Mouse (Mus musculus) retina, postnatal 1 day (tissue): ENCODE measurements around the gene Samd4b.
"Not testable (repeated sequence)": the region's sequence is repeated elsewhere in the genome, so short reads cannot be mapped to it uniquely, and the experiment has no call there.

Experiments
- DNase-seq: peaks from one replicate; pipeline ENCODE4 v3.0.0-alpha.2; 2012

Samd4b gene

DNA sequence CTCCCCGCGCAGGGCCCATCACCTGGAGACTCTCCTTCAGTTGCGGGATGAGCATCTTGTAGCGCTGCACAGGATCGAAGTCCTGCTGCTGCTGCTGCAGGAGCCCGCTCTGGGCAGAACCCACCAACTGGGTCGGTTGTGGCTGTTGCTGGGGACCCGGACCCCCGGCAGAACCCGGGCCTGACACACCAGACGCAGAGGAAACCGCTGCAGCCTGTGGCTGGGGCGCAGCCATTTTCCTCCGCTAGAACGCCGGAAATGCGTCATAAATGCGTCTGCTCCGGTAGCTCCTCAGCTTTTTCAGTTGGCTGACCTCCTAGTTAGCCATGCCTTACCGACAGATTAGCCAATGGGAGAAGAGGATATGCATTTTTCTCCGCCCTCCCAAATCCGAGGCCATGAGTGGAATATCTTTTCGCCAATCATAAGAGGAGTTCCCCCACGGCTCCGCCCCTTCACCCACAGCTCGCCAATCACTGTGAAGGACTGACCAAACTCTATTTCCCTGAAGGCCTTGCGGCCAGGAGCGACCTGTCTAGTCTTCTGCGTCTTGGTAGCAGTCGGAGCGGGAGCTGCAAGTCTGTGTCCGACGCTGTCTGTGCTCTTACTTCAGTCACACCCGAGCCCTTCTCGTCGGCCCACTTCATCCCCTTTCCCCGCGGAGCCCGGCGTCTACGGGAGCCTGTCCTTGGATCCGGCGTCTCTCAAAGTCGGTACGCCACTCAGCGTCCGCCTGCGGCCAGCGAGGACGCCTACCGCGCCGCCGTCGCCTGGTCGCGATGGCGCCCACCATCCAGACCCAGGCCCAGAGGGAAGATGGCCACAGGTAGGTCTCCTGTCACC lies 205.3 kb downstream of the Samd4b start, which contains the start of the genes Med29 and Paf1:
Med29 (minus strand) TSS at position 280 of the 843 bp plus-strand sequence.
Paf1 (plus strand) TSS at position 523 of the 843 bp plus-strand sequence.
- DNase-seq, result peak; percentile 100

DNA sequence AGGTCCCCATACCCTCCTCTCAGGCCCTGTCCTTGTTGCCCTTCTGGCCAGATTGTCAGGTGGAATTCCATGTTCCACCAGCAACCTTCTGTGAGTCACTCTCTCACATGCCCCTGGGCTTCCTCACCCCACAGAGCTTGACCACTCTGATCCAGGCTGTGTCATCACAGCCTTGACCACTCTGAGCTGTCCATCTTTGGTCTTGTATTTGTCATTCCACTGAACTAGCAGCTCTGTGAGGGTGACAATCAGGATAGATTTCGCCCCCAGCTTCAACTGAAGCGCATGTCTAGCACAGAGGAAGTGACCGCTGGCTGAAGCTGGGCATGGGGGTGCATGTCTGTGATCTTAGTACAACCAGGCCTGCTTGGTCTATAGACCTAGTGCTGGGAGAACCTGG lies 207.6 kb downstream of the Samd4b start:
- no peak for DNase-seq

DNA sequence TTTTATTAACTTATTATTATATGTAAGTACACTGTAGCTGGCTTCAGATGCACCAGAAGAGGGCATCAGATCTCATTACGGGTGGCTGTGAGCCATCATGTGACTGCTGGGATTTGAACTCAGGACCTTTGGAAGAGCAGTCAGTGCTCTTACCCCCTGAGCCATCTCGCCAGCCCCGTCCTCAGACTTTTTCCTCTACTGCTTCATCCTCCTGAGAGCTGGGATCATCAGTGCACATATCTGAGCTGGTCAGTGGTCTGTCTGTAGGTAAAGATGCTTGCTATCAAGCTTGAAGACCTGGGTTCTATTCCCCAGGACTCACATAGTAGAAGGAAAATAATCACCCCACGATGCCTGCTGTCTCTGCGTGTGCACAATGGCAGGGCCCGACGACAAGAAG lies 210.6 kb downstream of the Samd4b start:
- DNase-seq, result not testable (repeated sequence)

DNA sequence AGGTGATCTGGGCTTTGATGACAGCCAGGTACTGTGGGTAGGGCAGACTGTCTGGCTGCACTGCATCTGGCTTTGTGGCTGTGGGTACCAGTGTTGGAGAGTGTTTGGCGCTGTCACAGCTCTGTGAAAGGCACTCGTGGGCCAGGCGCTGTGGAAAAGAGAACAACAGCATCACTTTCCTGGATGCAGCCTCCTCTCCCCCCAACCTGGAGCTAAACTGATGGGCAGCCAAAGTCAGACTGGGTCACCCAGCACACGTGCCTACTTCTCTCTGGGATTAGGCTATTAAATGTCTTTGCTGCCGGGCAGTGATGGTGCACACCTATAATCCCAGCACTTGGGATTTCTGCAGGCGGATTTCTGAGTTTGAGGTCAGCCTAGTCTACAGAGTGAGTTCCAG lies 211.1 kb downstream of the Samd4b start:
- not testable (repeated sequence) for DNase-seq

- DNase-seq, result peak; percentile 90
These were observed 211.5 kb downstream of the Samd4b start for GRCm38 (mm10) chr7:28386462-28386861.

DNA sequence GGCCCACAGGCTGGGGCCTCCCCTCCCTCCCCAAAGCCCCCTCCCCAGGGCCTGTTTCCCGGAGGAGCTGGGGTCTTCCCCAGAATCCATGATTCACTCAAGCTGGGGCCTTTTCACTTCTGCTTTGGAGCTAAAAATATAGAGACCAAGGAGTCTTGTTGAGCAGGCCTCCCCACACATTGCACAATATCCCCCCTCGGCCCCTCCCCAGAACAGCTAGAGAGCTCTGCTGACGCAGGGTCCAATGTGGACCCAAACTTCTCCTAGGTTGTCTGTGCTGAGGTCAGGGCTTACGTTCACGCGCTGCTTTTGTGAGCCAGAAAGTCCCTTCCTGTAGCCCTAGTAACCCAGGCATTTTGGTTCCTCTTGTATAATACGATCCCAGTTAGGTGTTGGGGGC lies 211.9 kb downstream of the Samd4b start:
- DNase-seq, result no peak

DNA sequence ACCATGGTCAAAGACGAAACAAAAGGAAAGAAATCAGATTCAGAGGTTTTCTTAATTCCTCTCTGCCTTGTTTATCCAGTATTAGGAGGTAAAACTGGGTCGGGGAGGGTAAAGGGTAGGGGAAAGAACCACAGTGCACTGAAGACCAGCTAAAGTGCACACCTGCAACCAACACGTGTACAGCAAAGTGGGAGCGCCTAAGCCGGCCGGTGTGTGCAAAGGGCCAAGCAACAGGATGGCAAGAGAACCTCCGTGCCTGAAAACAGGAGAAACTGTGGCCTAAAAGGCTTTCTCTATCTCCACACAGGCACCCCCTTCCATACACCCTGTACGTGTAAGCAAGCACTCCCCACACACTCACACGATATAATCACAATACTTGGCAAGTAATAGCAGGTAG lies 212.7 kb downstream of the Samd4b start:
- DNase-seq, result no peak

GRCm38 (mm10) chr7:28384162-28384561 lies 213.8 kb downstream of the Samd4b start:
- DNase-seq, result no peak

DNA sequence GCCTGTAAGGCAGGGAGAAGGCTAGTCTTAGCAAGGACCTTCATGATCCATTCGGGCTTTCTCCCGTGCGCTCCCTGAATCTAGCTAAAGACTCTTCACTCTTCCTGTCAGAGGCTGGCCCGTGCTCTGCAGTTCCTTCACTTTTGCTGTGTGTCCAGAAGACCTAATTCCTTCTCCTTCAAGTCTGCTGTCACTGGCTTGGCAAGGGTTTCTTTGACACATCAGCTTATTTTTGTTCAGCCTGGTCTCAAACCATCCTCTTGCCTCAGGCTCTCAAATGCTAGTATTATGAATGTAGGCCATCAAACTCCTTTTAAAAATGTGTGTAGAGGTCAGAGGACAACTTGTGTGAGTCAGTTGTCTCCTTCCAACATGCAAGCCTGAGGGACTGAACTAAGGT lies 214.3 kb downstream of the Samd4b start:
- no peak for DNase-seq

- peak; percentile 37 for DNase-seq
These were observed 215.0 kb downstream of the Samd4b start for GRCm38 (mm10) chr7:28382981-28383396.

GRCm38 (mm10) chr7:28382347-28382951 lies 215.5 kb downstream of the Samd4b start:
- DNase-seq, result peak; percentile 62

DNA sequence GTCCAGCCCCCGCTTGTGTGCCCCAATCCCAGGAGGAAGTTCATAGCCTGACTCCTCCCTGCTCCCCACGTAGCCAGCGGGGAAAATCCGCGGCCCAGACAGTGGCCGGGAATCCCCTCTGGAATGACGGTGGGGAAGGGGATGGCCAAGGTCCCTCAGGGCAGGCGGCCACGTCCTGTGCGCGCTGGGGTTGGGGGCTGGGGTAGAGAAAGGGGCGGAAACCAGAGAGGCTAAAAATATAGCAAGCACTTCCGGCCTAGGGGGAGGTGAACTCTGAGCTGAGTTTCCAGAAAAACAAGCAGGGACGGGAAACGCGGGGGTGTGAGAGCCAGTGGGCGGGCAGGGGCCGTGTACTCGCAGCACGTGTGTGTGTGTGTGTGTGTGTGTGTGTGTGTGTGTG lies 216.0 kb downstream of the Samd4b start:
- peak; percentile 77 for DNase-seq

- peak; percentile 60 for DNase-seq
These were observed 216.7 kb downstream of the Samd4b start for GRCm38 (mm10) chr7:28381017-28381790.

DNA sequence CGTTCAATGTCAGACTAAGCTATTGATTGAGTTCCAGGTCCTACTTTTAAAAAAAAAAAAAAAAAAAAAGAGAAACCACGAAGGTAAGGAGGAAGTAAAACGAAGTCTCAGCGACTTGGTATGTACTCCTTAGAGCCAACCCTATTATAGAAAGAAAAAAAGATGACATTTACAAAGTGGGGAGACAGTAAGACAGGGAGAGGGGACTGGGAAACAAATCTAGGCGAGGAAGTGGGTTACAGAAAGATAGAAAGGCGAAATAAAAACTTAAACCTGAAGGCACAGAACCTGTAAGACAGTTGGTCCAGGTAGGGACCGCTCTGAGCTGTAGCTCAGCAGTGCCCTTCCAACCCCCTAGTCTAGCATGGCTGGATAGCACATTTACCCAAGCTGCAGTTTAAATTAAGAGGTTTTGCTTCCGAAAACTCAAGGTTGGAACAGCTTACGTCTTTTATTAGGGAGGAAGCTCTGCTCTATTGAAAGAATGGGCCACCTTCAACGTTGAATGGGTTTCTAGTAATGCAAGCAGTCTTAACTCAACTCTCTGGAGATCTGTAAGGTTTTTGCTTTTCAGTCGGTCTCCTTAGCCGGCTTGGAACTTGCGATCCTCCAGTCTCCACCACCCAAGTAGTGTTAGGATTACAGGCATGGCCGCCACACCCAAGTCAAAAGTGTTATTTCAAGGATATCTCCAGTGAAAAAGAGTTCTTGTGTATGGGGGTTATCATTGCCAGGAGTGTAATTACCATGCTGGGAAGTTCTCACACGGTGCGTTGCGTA lies 217.5 kb downstream of the Samd4b start, which contains the start of gene Zfp36:
Zfp36 (minus strand) TSS at position 17 of the 780 bp plus-strand sequence.
- DNase-seq, result no peak

DNA sequence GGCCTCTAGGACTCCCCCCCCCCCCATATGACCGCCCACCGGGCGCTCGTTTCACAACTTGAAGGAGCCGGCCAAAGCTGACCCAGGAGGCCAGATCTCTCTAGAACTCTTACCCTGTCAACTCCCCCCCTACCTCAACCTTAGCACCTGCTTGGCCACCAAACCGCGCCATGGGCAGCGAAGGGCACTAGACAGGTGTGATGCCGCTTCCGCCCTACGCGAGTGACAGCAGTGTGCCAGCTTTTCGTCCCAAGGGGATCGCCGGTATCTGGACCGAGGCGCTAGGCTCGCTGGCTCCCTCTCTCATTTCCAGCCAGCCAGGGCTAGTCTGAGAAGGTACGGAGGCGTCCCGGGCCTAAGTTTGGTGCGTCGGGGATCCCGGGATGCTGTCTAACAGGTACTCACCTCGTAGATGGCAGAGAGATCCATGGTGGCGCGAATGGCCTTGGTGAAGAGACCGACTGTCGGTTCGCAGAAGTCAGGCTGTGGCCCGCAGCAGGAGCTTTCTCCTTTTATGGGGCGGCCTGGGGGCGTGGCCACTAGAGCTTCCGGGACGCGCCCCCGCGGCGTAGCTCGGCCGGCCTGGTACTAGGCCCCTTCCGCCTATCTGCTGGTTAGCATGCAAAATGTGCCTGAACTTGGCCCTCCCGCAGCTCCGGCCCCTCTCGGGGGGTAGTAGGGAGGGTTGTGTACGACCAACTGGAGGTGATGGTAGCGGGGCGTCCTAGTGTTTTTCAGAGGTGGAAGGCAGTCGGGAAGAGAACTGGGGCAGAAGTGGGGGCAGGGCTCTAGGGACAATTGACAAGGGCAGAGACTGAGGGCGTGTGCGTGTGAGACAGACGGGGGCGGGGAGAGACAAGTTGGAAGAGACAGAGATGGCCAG lies 218.9 kb downstream of the Samd4b start:
- DNase-seq, result peak; percentile 92

DNA sequence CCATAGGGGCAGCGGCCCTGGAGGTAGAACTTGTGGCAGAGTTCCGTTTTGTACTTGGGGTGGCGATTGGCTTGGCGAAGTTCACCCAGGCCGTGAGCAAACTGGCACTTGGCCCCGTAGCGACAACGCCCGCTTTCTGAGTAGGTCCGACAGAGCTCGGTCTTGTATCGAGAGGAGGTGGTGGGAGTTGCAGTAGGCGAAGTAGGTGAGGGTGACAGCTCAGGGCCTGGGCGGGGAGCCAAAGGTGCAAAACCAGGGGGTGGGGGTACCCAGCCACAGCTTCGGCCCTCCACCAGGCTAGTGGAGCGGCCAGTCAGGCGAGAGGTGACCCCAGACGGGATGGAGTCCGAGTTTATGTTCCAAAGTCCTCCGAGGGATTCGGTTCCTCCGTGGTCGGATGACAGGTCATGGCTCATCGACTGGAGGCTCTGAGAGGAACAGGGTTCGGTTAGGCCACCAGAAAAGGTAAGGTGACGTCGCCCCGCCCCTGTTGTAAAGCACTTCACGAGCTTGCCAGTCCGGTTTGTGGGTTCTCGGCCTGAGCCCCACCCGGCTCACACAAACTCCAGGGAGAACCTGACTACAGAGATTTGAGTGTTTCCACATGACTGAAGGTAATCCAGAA lies 219.8 kb downstream of the Samd4b start:
- no peak for DNase-seq

DNA sequence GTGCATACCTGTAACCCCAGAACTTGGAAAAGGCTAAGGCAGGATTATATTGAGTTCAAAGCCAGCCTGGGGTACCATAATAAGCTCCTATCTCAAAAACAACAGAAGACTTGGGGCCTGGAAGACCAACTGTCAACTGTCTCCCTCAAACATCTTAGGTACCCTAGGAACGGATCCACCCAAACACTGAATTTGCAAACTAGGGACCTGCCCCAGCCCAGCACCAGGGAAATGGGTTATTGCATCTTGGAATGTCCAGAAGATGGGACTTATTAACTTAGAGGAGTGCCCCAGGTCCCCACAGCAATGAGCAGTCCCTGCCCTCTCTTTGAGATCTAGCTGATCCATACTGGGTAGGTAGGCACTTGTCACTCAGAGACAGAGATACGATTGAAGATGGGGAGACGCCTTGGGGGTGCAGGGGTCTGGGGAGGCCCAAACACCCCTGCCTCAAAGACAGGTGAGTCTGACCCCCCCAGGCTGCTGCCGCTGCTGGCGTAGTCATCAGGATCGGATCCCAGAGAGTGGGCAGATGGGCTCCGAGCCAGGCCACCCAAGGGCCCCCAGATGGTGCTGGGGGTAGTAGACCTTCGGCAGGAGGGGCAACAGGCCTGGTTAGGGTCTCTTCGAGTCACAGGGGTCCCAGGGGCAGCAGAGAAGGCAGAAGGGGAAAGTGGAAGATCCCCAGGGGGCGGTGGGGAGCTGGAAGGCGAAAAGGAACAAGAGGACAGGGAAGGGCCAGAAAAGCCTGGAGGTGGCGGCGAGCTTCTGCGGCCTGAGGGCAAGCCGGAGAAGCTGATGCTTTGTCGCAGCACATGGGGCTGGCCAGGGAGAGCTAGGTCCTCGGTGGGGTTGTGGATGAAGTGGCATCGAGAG lies 220.5 kb downstream of the Samd4b start:
- DNase-seq, result no peak

DNA sequence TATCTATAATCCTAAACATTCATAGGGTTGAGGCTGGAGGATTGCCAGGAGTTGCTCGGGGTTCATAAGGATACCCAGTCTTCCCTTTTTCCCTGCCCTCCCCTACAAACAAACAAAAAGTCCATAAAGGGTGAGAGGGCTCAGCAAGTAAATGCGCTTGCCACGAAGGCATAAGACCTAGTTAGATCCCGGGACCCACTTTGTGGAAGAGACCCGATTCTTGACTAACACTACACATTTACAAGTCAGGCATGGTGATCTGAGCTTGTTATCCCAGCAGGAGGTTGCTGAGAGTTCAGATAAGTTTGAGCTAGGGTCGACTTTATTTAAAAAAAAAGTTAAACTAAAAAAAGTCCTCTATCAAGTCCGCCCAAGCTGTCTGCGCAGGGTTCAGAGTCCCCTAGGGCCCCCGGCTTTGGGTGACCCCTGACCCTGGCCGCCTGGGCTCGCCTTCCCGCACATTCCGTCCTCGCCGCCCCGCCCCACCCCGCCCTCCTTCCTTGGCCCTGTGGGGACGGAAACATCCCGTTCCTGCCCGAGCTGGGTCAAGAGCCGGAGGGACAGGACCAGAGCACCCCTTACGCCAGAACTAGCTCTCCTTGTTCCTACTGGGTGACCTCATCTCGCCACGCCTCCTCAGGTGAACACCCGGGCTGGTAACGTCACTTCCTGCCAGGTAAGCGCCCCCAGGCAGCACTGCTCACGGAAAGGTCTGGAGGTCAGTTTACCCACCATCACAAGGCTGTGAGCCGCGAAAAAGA lies 221.8 kb downstream of the Samd4b start:
- peak; percentile 36 for DNase-seq
